Mouse (Mus musculus): ENCODE measurements at regions not wholly inside any gene's neighbourhood (a gene's known extent, or its start where the extent isn't known, plus 50 kb on each side); places are given as distances from the start of the nearest gene placed in this dataset.
"Not testable (repeated sequence)": the region's sequence is repeated elsewhere in the genome, so short reads cannot be mapped to it uniquely, and the experiment has no call there.

GRCm38 (mm10) chr6:140206676-140207075 lies 165.4 kb upstream of the Plcz1 start:
- H3K27ac ChIP-seq (ENCODE audit: low read depth, low read length); H3K9ac ChIP-seq (ENCODE audit: low read length); ATAC-seq (replicated peaks; ENCODE audit: low FRiP score); H3K36me3 ChIP-seq (ENCODE audit: control insufficient read depth, insufficient read depth, low read length); H3K4me2 ChIP-seq (ENCODE audit: low read depth, low read length, severe bottlenecking); H3K27me3 ChIP-seq (ENCODE audit: control insufficient read depth, insufficient read depth, low read length); DNase-seq (ENCODE audit: low spot score); H3K9me3 ChIP-seq (ENCODE audit: control insufficient read depth, low read length); H3K4me3 ChIP-seq (ENCODE audit: low read depth, low read length); H3K4me1 ChIP-seq (replicated peaks; ENCODE audit: control insufficient read depth, insufficient read depth, low read length): not testable (repeated sequence)
- WGBS, result 91% methylated on average over 11 of the region's 11 CpGs

GRCm38 (mm10) chr6:140201356-140201755 lies 160.1 kb upstream of the Plcz1 start:
- H3K9me3 ChIP-seq (ENCODE audit: control insufficient read depth, low read length), result no peaks in the 10 kb centered on the region
- no peak overlapping the region for H3K9ac ChIP-seq (ENCODE audit: low read length)
- no peak overlapping the region for H3K4me3 ChIP-seq (ENCODE audit: low read depth, low read length)
- DNase-seq (ENCODE audit: low spot score), result no peak
- no peak overlapping the region for H3K4me2 ChIP-seq (ENCODE audit: low read depth, low read length, severe bottlenecking)
- 87% methylated on average over 1 of the region's 1 CpGs for WGBS
- H3K4me1 ChIP-seq (replicated peaks; ENCODE audit: control insufficient read depth, insufficient read depth, low read length), result no peaks in the 10 kb centered on the region
- no peaks in the 10 kb centered on the region for H3K36me3 ChIP-seq (ENCODE audit: control insufficient read depth, insufficient read depth, low read length)
- H3K27me3 ChIP-seq (ENCODE audit: control insufficient read depth, insufficient read depth, low read length), result no peaks in the 10 kb centered on the region
- ATAC-seq (replicated peaks; ENCODE audit: low FRiP score), result no peak
- no peak overlapping the region for H3K27ac ChIP-seq (ENCODE audit: low read depth, low read length)

GRCm38 (mm10) chr6:140200322-140200721 lies 159.1 kb upstream of the Plcz1 start:
- no peaks in the 10 kb centered on the region for H3K4me1 ChIP-seq (replicated peaks; ENCODE audit: control insufficient read depth, insufficient read depth, low read length)
- no peak overlapping the region for H3K27ac ChIP-seq (ENCODE audit: low read depth, low read length)
- no peak overlapping the region for H3K4me3 ChIP-seq (ENCODE audit: low read depth, low read length)
- no peak overlapping the region for H3K9ac ChIP-seq (ENCODE audit: low read length)
- ATAC-seq (replicated peaks; ENCODE audit: low FRiP score), result no peak
- no peaks in the 10 kb centered on the region for H3K27me3 ChIP-seq (ENCODE audit: control insufficient read depth, insufficient read depth, low read length)
- H3K9me3 ChIP-seq (ENCODE audit: control insufficient read depth, low read length), result no peaks in the 10 kb centered on the region
- 92% methylated on average over 5 of the region's 5 CpGs for WGBS
- H3K4me2 ChIP-seq (ENCODE audit: low read depth, low read length, severe bottlenecking), result no peak overlapping the region
- no peak for DNase-seq (ENCODE audit: low spot score)
- H3K36me3 ChIP-seq (ENCODE audit: control insufficient read depth, insufficient read depth, low read length), result no peaks in the 10 kb centered on the region

- H3K4me3 ChIP-seq (ENCODE audit: low read depth, low read length), result no peak overlapping the region
- no peaks in the 10 kb centered on the region for H3K27me3 ChIP-seq (ENCODE audit: control insufficient read depth, insufficient read depth, low read length)
- no peak for ATAC-seq (replicated peaks; ENCODE audit: low FRiP score)
- no peaks in the 10 kb centered on the region for H3K4me1 ChIP-seq (replicated peaks; ENCODE audit: control insufficient read depth, insufficient read depth, low read length)
- DNase-seq (ENCODE audit: low spot score), result no peak
- no peak overlapping the region for H3K9ac ChIP-seq (ENCODE audit: low read length)
- H3K9me3 ChIP-seq (ENCODE audit: control insufficient read depth, low read length), result no peaks in the 10 kb centered on the region
- H3K4me2 ChIP-seq (ENCODE audit: low read depth, low read length, severe bottlenecking), result no peak overlapping the region
- 86% methylated on average over 6 of the region's 6 CpGs for WGBS
- no peaks in the 10 kb centered on the region for H3K36me3 ChIP-seq (ENCODE audit: control insufficient read depth, insufficient read depth, low read length)
- no peak overlapping the region for H3K27ac ChIP-seq (ENCODE audit: low read depth, low read length)
Measured at GRCm38 (mm10) chr6:140198036-140198435, 156.8 kb upstream of the Plcz1 start.

- no peak overlapping the region for H3K4me2 ChIP-seq (ENCODE audit: low read depth, low read length, severe bottlenecking)
- 85% methylated on average over 8 of the region's 8 CpGs for WGBS
- no peak overlapping the region for H3K27ac ChIP-seq (ENCODE audit: low read depth, low read length)
- ATAC-seq (replicated peaks; ENCODE audit: low FRiP score), result no peak
- no peak for DNase-seq (ENCODE audit: low spot score)
- H3K9me3 ChIP-seq (ENCODE audit: control insufficient read depth, low read length), result no peaks in the 10 kb centered on the region
- no peak overlapping the region for H3K4me3 ChIP-seq (ENCODE audit: low read depth, low read length)
- H3K4me1 ChIP-seq (replicated peaks; ENCODE audit: control insufficient read depth, insufficient read depth, low read length), result no peaks in the 10 kb centered on the region
- H3K36me3 ChIP-seq (ENCODE audit: control insufficient read depth, insufficient read depth, low read length), result no peaks in the 10 kb centered on the region
- no peak overlapping the region for H3K9ac ChIP-seq (ENCODE audit: low read length)
- no peaks in the 10 kb centered on the region for H3K27me3 ChIP-seq (ENCODE audit: control insufficient read depth, insufficient read depth, low read length)
Measured at GRCm38 (mm10) chr6:140197113-140197675, 155.9 kb upstream of the Plcz1 start.

- H3K9ac ChIP-seq (ENCODE audit: low read length), result no peak overlapping the region
- no peaks in the 10 kb centered on the region for H3K36me3 ChIP-seq (ENCODE audit: control insufficient read depth, insufficient read depth, low read length)
- H3K4me2 ChIP-seq (ENCODE audit: low read depth, low read length, severe bottlenecking), result no peak overlapping the region
- 84% methylated on average over 2 of the region's 2 CpGs for WGBS
- ATAC-seq (replicated peaks; ENCODE audit: low FRiP score), result no peak
- H3K4me3 ChIP-seq (ENCODE audit: low read depth, low read length), result no peak overlapping the region
- no peaks in the 10 kb centered on the region for H3K4me1 ChIP-seq (replicated peaks; ENCODE audit: control insufficient read depth, insufficient read depth, low read length)
- no peaks in the 10 kb centered on the region for H3K27me3 ChIP-seq (ENCODE audit: control insufficient read depth, insufficient read depth, low read length)
- DNase-seq (ENCODE audit: low spot score), result no peak
- no peak overlapping the region for H3K27ac ChIP-seq (ENCODE audit: low read depth, low read length)
- no peaks in the 10 kb centered on the region for H3K9me3 ChIP-seq (ENCODE audit: control insufficient read depth, low read length)
Measured at GRCm38 (mm10) chr6:140194276-140194675, 153.0 kb upstream of the Plcz1 start.

GRCm38 (mm10) chr6:140193084-140193939 lies 152.1 kb upstream of the Plcz1 start:
- no peak for ATAC-seq (replicated peaks; ENCODE audit: low FRiP score)

GRCm38 (mm10) chr6:140192526-140192925 lies 151.3 kb upstream of the Plcz1 start:
- no peak overlapping the region for H3K9ac ChIP-seq (ENCODE audit: low read length)
- no peaks in the 10 kb centered on the region for H3K27me3 ChIP-seq (ENCODE audit: control insufficient read depth, insufficient read depth, low read length)
- DNase-seq (ENCODE audit: low spot score), result no peak
- no peaks in the 10 kb centered on the region for H3K4me1 ChIP-seq (replicated peaks; ENCODE audit: control insufficient read depth, insufficient read depth, low read length)
- no peaks in the 10 kb centered on the region for H3K36me3 ChIP-seq (ENCODE audit: control insufficient read depth, insufficient read depth, low read length)
- no peaks in the 10 kb centered on the region for H3K9me3 ChIP-seq (ENCODE audit: control insufficient read depth, low read length)
- ATAC-seq (replicated peaks; ENCODE audit: low FRiP score), result no peak
- no peak overlapping the region for H3K4me3 ChIP-seq (ENCODE audit: low read depth, low read length)
- H3K27ac ChIP-seq (ENCODE audit: low read depth, low read length), result no peak overlapping the region
- WGBS, result 84% methylated on average over 17 of the region's 17 CpGs
- H3K4me2 ChIP-seq (ENCODE audit: low read depth, low read length, severe bottlenecking), result no peak overlapping the region

More at GRCm38 (mm10) chr6:140193084-140193939, 152.1 kb upstream of the Plcz1 start:
- H3K9ac ChIP-seq (ENCODE audit: low read length), result no peak overlapping the region
- H3K4me2 ChIP-seq (ENCODE audit: low read depth, low read length, severe bottlenecking), result no peak overlapping the region
- H3K27me3 ChIP-seq (ENCODE audit: control insufficient read depth, insufficient read depth, low read length), result no peaks in the 10 kb centered on the region
- no peaks in the 10 kb centered on the region for H3K36me3 ChIP-seq (ENCODE audit: control insufficient read depth, insufficient read depth, low read length)
- peak; percentile 50 for DNase-seq (ENCODE audit: low spot score)
- no peaks in the 10 kb centered on the region for H3K9me3 ChIP-seq (ENCODE audit: control insufficient read depth, low read length)
- H3K27ac ChIP-seq (ENCODE audit: low read depth, low read length), result no peak overlapping the region
- H3K4me1 ChIP-seq (replicated peaks; ENCODE audit: control insufficient read depth, insufficient read depth, low read length), result no peaks in the 10 kb centered on the region
- H3K4me3 ChIP-seq (ENCODE audit: low read depth, low read length), result no peak overlapping the region
- 48% methylated on average over 9 of the region's 9 CpGs for WGBS

GRCm38 (mm10) chr6:140191341-140191740 lies 150.1 kb upstream of the Plcz1 start:
- no peak overlapping the region for H3K4me2 ChIP-seq (ENCODE audit: low read depth, low read length, severe bottlenecking)
- ATAC-seq (replicated peaks; ENCODE audit: low FRiP score) (no peak), DNase-seq (ENCODE audit: low spot score) (no peak)
- no peaks in the 10 kb centered on the region for H3K36me3 ChIP-seq (ENCODE audit: control insufficient read depth, insufficient read depth, low read length)
- H3K4me3 ChIP-seq (ENCODE audit: low read depth, low read length), result no peak overlapping the region
- no peak overlapping the region for H3K27ac ChIP-seq (ENCODE audit: low read depth, low read length)
- no peaks in the 10 kb centered on the region for H3K9me3 ChIP-seq (ENCODE audit: control insufficient read depth, low read length)
- no peaks in the 10 kb centered on the region for H3K4me1 ChIP-seq (replicated peaks; ENCODE audit: control insufficient read depth, insufficient read depth, low read length)
- WGBS, result 91% methylated on average over 4 of the region's 4 CpGs
- H3K9ac ChIP-seq (ENCODE audit: low read length), result no peak overlapping the region
- H3K27me3 ChIP-seq (ENCODE audit: control insufficient read depth, insufficient read depth, low read length), result no peaks in the 10 kb centered on the region

Measured in forebrain, embryonic 11.5 days (tissue).